Mouse (Mus musculus) bone marrow, adult 2 months (tissue): Measurements from ENCODE around the gene Mettl22. TPM values are rescaled to one million over a fixed set of nuclear protein-coding genes. Genes with fewer than 3 reads are reported as not detected.

Experiments
- H3K27ac ChIP-seq: fragments of 200-500 bp; 2 replicates; pipeline ENCODE4 v1.5.1; 2012; ENCODE audit warnings: low read depth, mild to moderate bottlenecking, control low read depth, inconsistent platforms, low read length; ENCODE audit not compliant: control insufficient read depth, poor library complexity, insufficient read depth
- H3K4me1 ChIP-seq: fragments of 200-500 bp; 2 replicates; pipeline ENCODE4 v1.6.1; 2011; ENCODE audit warnings: low read length; ENCODE audit not compliant: control insufficient read depth, insufficient read depth
- H3K4me3 ChIP-seq: fragments of 200-500 bp; replicated peaks from 2 replicates; pipeline ENCODE3; 2011; ENCODE audit warnings: mild to moderate bottlenecking, low read depth, low read length, control low read depth; ENCODE audit not compliant: control insufficient read depth
- CTCF ChIP-seq: fragments of 200-500 bp; IDR thresholded peaks from 2 replicates; pipeline ENCODE4 v1.5.1; 2011; ENCODE audit warnings: low read length, control low read depth; ENCODE audit not compliant: control insufficient read depth, insufficient read depth
- POLR2A ChIP-seq: fragments of 200-500 bp; IDR thresholded peaks from 2 replicates; pipeline ENCODE4 v1.6.1; 2011; ENCODE audit warnings: low read depth, mild to moderate bottlenecking, control low read depth, low read length, borderline replicate concordance; ENCODE audit not compliant: control insufficient read depth
- WGBS: fragments of 180-500 bp; shearing (Covaris S2); methylation state at CpG from one replicate; pipeline ENCODE4 v1.1.7; 2018; 5-methylcytosine and 5-hydroxymethylcytosine counted together
- polyA plus RNA-seq: library from polyadenylated mRNA; stranded (reverse); fragments of >200 nt; gene quantifications from 2 replicates; pipeline ENCODE4 v1.2.4, GENCODE M21; 2011; ENCODE audit warnings: low replicate concordance; ENCODE audit not compliant: missing spikeins, insufficient read depth, insufficient read length

Mettl22 gene
- polyA plus RNA-seq, 1 experiment = 11.5 TPM

- H3K27ac ChIP-seq = no peak overlapping the region
- TF ChIP-seq POLR2A (no peak), CTCF (no peak)
- H3K4me3 ChIP-seq = no peak overlapping the region
- 46% methylated on average over 13 of the region's 13 CpGs for WGBS
- H3K4me1 ChIP-seq = no peaks in the 10 kb centered on the region
Measured at GRCm38 (mm10) chr16:8491743-8492490, 21.3 kb downstream of the Mettl22 start.

GRCm38 (mm10) chr16:8494268-8494667, 23.7 kb downstream of the Mettl22 start:
- H3K4me3 ChIP-seq = no peak overlapping the region
- TF ChIP-seq CTCF (peak; percentile 76), POLR2A (no peak)
- WGBS = 21% methylated on average over 4 of the region's 4 CpGs
- H3K27ac ChIP-seq = no peak overlapping the region
- H3K4me1 ChIP-seq = no peaks in the 10 kb centered on the region

GRCm38 (mm10) chr16:8496967-8497366, 26.4 kb downstream of the Mettl22 start:
- Histone ChIP-seq H3K4me1 (no peaks in the 10 kb centered on the region), H3K27ac (no peak overlapping the region), H3K4me3 (no peak overlapping the region)
- WGBS = 68% methylated on average over 2 of the region's 2 CpGs
- no peak for TF ChIP-seq CTCF
- no peak for TF ChIP-seq POLR2A

- 45% methylated on average over 2 of the region's 2 CpGs for WGBS
- no peaks in the 10 kb centered on the region for H3K4me1 ChIP-seq
- no peak overlapping the region for H3K27ac ChIP-seq
- no peak for TF ChIP-seq CTCF
- TF ChIP-seq POLR2A = no peak
- H3K4me3 ChIP-seq = no peak overlapping the region
Measured at GRCm38 (mm10) chr16:8504271-8504670, 33.7 kb downstream of the Mettl22 start.

- TF ChIP-seq POLR2A = no peak
- TF ChIP-seq CTCF = no peak
- no peak overlapping the region for H3K4me3 ChIP-seq
- WGBS = 68% methylated on average over 5 of the region's 5 CpGs
Measured at GRCm38 (mm10) chr16:8509894-8510293, 39.3 kb downstream of the Mettl22 start.

GRCm38 (mm10) chr16:8512830-8513229, 42.2 kb downstream of the Mettl22 start:
- no peak overlapping the region for H3K4me3 ChIP-seq
- no peaks in the 10 kb centered on the region for H3K4me1 ChIP-seq

More at GRCm38 (mm10) chr16:8509894-8510293, 39.3 kb downstream of the Mettl22 start:
- no peak overlapping the region for H3K27ac ChIP-seq
- H3K4me1 ChIP-seq = no peaks in the 10 kb centered on the region

GRCm38 (mm10) chr16:8513236-8513906, 42.8 kb downstream of the Mettl22 start, which contains the start of gene Abat:
Gene Abat, plus strand, starts transcription at chr16:8513429.
- Histone ChIP-seq H3K4me1 (no peaks in the 10 kb centered on the region), H3K27ac (no peak within 1 kb of the TSS), H3K4me3 (peak within 1 kb of the TSS; percentile 22)
- 2% methylated on average over 46 of the region's 46 CpGs for WGBS
- no peak for TF ChIP-seq CTCF
- TF ChIP-seq POLR2A = no peak

More at GRCm38 (mm10) chr16:8512830-8513229, 42.2 kb downstream of the Mettl22 start:
- WGBS = 7% methylated on average over 5 of the region's 5 CpGs
- no peak for TF ChIP-seq POLR2A
- no peak for TF ChIP-seq CTCF
- no peak overlapping the region for H3K27ac ChIP-seq

- Histone ChIP-seq H3K27ac (no peak overlapping the region), H3K4me1 (no peaks in the 10 kb centered on the region), H3K4me3 (no peak overlapping the region)
- WGBS = 67% methylated on average over 4 of the region's 4 CpGs
- TF ChIP-seq CTCF = no peak
- TF ChIP-seq POLR2A = no peak
Measured at GRCm38 (mm10) chr16:8514180-8514579, 43.6 kb downstream of the Mettl22 start.

- no peak overlapping the region for H3K27ac ChIP-seq
- WGBS = 91% methylated on average over 5 of the region's 5 CpGs
- H3K4me1 ChIP-seq = no peaks in the 10 kb centered on the region
- H3K4me3 ChIP-seq = no peak overlapping the region
- no peak for TF ChIP-seq CTCF
- no peak for TF ChIP-seq POLR2A
Measured at GRCm38 (mm10) chr16:8520525-8520924, 49.9 kb downstream of the Mettl22 start.
